Mouse (Mus musculus): ENCODE measurements around the gene Dus1l. TPM values are rescaled to one million over a fixed set of nuclear protein-coding genes. Genes with fewer than 3 reads are reported as not detected.

Dus1l gene
- polyA plus RNA-seq, 1 experiment from 2014 or later, result 39.8 TPM

GRCm38 (mm10) chr11:120821076-120821922 is 25.1 kb upstream of the Dus1l start:
- DNase-seq (ENCODE audit: low spot score) (no peak), ATAC-seq (ENCODE audit: low FRiP score, low TSS enrichment) (no peak)
- no peaks in the 10 kb centered on the region for H3K27me3 ChIP-seq (ENCODE audit: control insufficient read depth, insufficient read depth, low read length)
- peaks cover 48% of the 10 kb centered on the region for H3K36me3 ChIP-seq (ENCODE audit: control insufficient read depth, insufficient read depth, low read length)
- no peaks in the 10 kb centered on the region for H3K9me3 ChIP-seq (ENCODE audit: control insufficient read depth, low read length)
- 67% methylated on average over 14 of the region's 14 CpGs for WGBS
- no peak overlapping the region for H3K4me3 ChIP-seq (ENCODE audit: low read depth, low read length)
- H3K9ac ChIP-seq (ENCODE audit: low read length), result no peak overlapping the region
- peak overlapping the region; percentile 93; the same call in 1 of the 2 replicates for H3K4me2 ChIP-seq (replicated peaks; ENCODE audit: low read depth)
- no peak for TF ChIP-seq EP300 (optimal IDR thresholded peaks at IDR 0.05)
- TF ChIP-seq CTCF (IDR thresholded peaks at IDR 0.05; ENCODE audit: low read depth), result no peak
- H3K27ac ChIP-seq (replicated peaks), result no peak overlapping the region; the same call in 1 of the 2 replicates
- peaks cover 9% of the 10 kb centered on the region for H3K4me1 ChIP-seq (replicated peaks; ENCODE audit: control insufficient read depth, insufficient read depth)

GRCm38 (mm10) chr11:120820546-120820945 is 24.3 kb upstream of the Dus1l start:
- 91% methylated on average over 14 of the region's 14 CpGs for WGBS
- Histone ChIP-seq H3K4me1 (replicated peaks; ENCODE audit: control insufficient read depth, insufficient read depth) (peaks cover 9% of the 10 kb centered on the region), H3K9me3 (ENCODE audit: control insufficient read depth, low read length) (no peaks in the 10 kb centered on the region), H3K27ac (replicated peaks) (no peak overlapping the region), H3K27me3 (ENCODE audit: control insufficient read depth, insufficient read depth, low read length) (no peaks in the 10 kb centered on the region), H3K9ac (ENCODE audit: low read length) (no peak overlapping the region), H3K4me3 (ENCODE audit: low read depth, low read length) (no peak overlapping the region), H3K36me3 (ENCODE audit: control insufficient read depth, insufficient read depth, low read length) (peaks cover 55% of the 10 kb centered on the region), H3K4me2 (replicated peaks; ENCODE audit: low read depth) (no peak overlapping the region)
- DNase-seq (ENCODE audit: low spot score), result no peak
- TF ChIP-seq EP300 (optimal IDR thresholded peaks at IDR 0.05) (no peak), CTCF (IDR thresholded peaks at IDR 0.05; ENCODE audit: low read depth) (no peak)
- no peak for ATAC-seq (ENCODE audit: low FRiP score, low TSS enrichment)

GRCm38 (mm10) chr11:120819556-120819955 is 23.4 kb upstream of the Dus1l start:
- ATAC-seq (ENCODE audit: low FRiP score, low TSS enrichment), result no peak
- Histone ChIP-seq H3K4me2 (replicated peaks; ENCODE audit: low read depth) (no peak overlapping the region), H3K27me3 (ENCODE audit: control insufficient read depth, insufficient read depth, low read length) (no peaks in the 10 kb centered on the region), H3K9ac (ENCODE audit: low read length) (no peak overlapping the region), H3K36me3 (ENCODE audit: control insufficient read depth, insufficient read depth, low read length) (peaks cover 64% of the 10 kb centered on the region), H3K27ac (replicated peaks) (no peak overlapping the region), H3K9me3 (ENCODE audit: control insufficient read depth, low read length) (no peaks in the 10 kb centered on the region), H3K4me1 (replicated peaks; ENCODE audit: control insufficient read depth, insufficient read depth) (peaks cover 7% of the 10 kb centered on the region), H3K4me3 (ENCODE audit: low read depth, low read length) (no peak overlapping the region)
- 95% methylated on average over 6 of the region's 6 CpGs for WGBS
- DNase-seq (ENCODE audit: low spot score), result no peak
- TF ChIP-seq EP300 (optimal IDR thresholded peaks at IDR 0.05) (no peak), CTCF (IDR thresholded peaks at IDR 0.05; ENCODE audit: low read depth) (no peak)

GRCm38 (mm10) chr11:120818251-120818650 is 22.0 kb upstream of the Dus1l start:
- H3K9me3 ChIP-seq (ENCODE audit: control insufficient read depth, low read length), result no peaks in the 10 kb centered on the region
- no peak overlapping the region for H3K9ac ChIP-seq (ENCODE audit: low read length)
- no peak overlapping the region for H3K4me3 ChIP-seq (ENCODE audit: low read depth, low read length)
- H3K4me2 ChIP-seq (replicated peaks; ENCODE audit: low read depth), result no peak overlapping the region
- TF ChIP-seq EP300 (optimal IDR thresholded peaks at IDR 0.05), result no peak
- TF ChIP-seq CTCF (IDR thresholded peaks at IDR 0.05; ENCODE audit: low read depth), result no peak
- H3K36me3 ChIP-seq (ENCODE audit: control insufficient read depth, insufficient read depth, low read length), result peaks cover 76% of the 10 kb centered on the region
- no peaks in the 10 kb centered on the region for H3K27me3 ChIP-seq (ENCODE audit: control insufficient read depth, insufficient read depth, low read length)
- H3K27ac ChIP-seq (replicated peaks), result no peak overlapping the region
- ATAC-seq (ENCODE audit: low FRiP score, low TSS enrichment) (no peak), DNase-seq (ENCODE audit: low spot score) (no peak)
- 94% methylated on average over 13 of the region's 13 CpGs for WGBS
- peaks cover 7% of the 10 kb centered on the region for H3K4me1 ChIP-seq (replicated peaks; ENCODE audit: control insufficient read depth, insufficient read depth)

GRCm38 (mm10) chr11:120817358-120817757 is 21.2 kb upstream of the Dus1l start:
- Histone ChIP-seq H3K27me3 (ENCODE audit: control insufficient read depth, insufficient read depth, low read length) (no peaks in the 10 kb centered on the region), H3K9ac (ENCODE audit: low read length) (no peak overlapping the region), H3K36me3 (ENCODE audit: control insufficient read depth, insufficient read depth, low read length) (peaks cover 84% of the 10 kb centered on the region), H3K27ac (replicated peaks) (no peak overlapping the region), H3K9me3 (ENCODE audit: control insufficient read depth, low read length) (no peaks in the 10 kb centered on the region), H3K4me3 (ENCODE audit: low read depth, low read length) (no peak overlapping the region), H3K4me1 (replicated peaks; ENCODE audit: control insufficient read depth, insufficient read depth) (peaks cover 3% of the 10 kb centered on the region), H3K4me2 (replicated peaks; ENCODE audit: low read depth) (no peak overlapping the region)
- ATAC-seq (ENCODE audit: low FRiP score, low TSS enrichment), result no peak
- DNase-seq (ENCODE audit: low spot score), result no peak
- TF ChIP-seq CTCF (IDR thresholded peaks at IDR 0.05; ENCODE audit: low read depth), result no peak
- TF ChIP-seq EP300 (optimal IDR thresholded peaks at IDR 0.05), result no peak
- 84% methylated on average over 6 of the region's 6 CpGs for WGBS

- Histone ChIP-seq H3K9ac (ENCODE audit: low read length) (no peak overlapping the region), H3K4me2 (replicated peaks; ENCODE audit: low read depth) (no peak overlapping the region), H3K27ac (replicated peaks) (no peak overlapping the region), H3K4me3 (ENCODE audit: low read depth, low read length) (no peak overlapping the region), H3K9me3 (ENCODE audit: control insufficient read depth, low read length) (no peaks in the 10 kb centered on the region), H3K27me3 (ENCODE audit: control insufficient read depth, insufficient read depth, low read length) (no peaks in the 10 kb centered on the region), H3K4me1 (replicated peaks; ENCODE audit: control insufficient read depth, insufficient read depth) (no peaks in the 10 kb centered on the region), H3K36me3 (ENCODE audit: control insufficient read depth, insufficient read depth, low read length) (peaks cover 89% of the 10 kb centered on the region)
- DNase-seq (ENCODE audit: low spot score) (no peak), ATAC-seq (ENCODE audit: low FRiP score, low TSS enrichment) (no peak)
- WGBS, result 95% methylated on average over 16 of the region's 16 CpGs
- TF ChIP-seq EP300 (optimal IDR thresholded peaks at IDR 0.05) (no peak), CTCF (IDR thresholded peaks at IDR 0.05; ENCODE audit: low read depth) (no peak)
These were observed 15.9 kb upstream of the Dus1l start for GRCm38 (mm10) chr11:120812068-120812467.
